Mouse (Mus musculus): ENCODE results near the gene Dazap1. TPM values are rescaled to one million over a fixed set of nuclear protein-coding genes. Genes with fewer than 3 reads are reported as not detected.

Gene Dazap1
- total RNA-seq, 2 experiments from 2014 or later = 77.2 to 83.0 TPM

GRCm38 (mm10) chr10:80321670-80322581 is 60.6 kb downstream of the Dazap1 start:
- DNase-seq (ENCODE audit: low spot score in 2 of 2) = no peak

GRCm38 (mm10) chr10:80322811-80323211 is 61.5 kb downstream of the Dazap1 start:
- DNase-seq (ENCODE audit: low spot score in 2 of 2) = no peak

- DNase-seq (ENCODE audit: low spot score in 2 of 2) = no peak
Observed at GRCm38 (mm10) chr10:80323261-80324119, 62.2 kb downstream of the Dazap1 start.

- DNase-seq (ENCODE audit: low spot score in 2 of 2) = no peak
Observed at GRCm38 (mm10) chr10:80324120-80325037, 63.1 kb downstream of the Dazap1 start.

- DNase-seq (ENCODE audit: low spot score in 2 of 2) = no peak
Observed at GRCm38 (mm10) chr10:80325045-80325444, 63.8 kb downstream of the Dazap1 start.

GRCm38 (mm10) chr10:80329273-80330081 is 68.2 kb downstream of the Dazap1 start, which contains the start of the genes Pcsk4 and Reep6:
TSS of gene Pcsk4 (minus strand) at chr10:80329498.
TSS of gene Reep6 (plus strand) at chr10:80329953.
- DNase-seq (ENCODE audit: low spot score in 2 of 2) = peak; percentile 92 to 95

GRCm38 (mm10) chr10:80330084-80330483 is 68.8 kb downstream of the Dazap1 start:
- DNase-seq (ENCODE audit: low spot score in 2 of 2) = no peak

GRCm38 (mm10) chr10:80330888-80331287 is 69.6 kb downstream of the Dazap1 start:
- no peak for DNase-seq (ENCODE audit: low spot score in 2 of 2)

- DNase-seq (ENCODE audit: low spot score in 2 of 2) = no peak
Observed at GRCm38 (mm10) chr10:80331636-80332524, 70.6 kb downstream of the Dazap1 start.

- no peak for DNase-seq (ENCODE audit: low spot score in 2 of 2)
Observed at GRCm38 (mm10) chr10:80332525-80332989, 71.3 kb downstream of the Dazap1 start.

- DNase-seq (ENCODE audit: low spot score in 2 of 2) = no peak
Observed at GRCm38 (mm10) chr10:80336263-80336662, 75.0 kb downstream of the Dazap1 start.

Small RNA genes within 50 kb of the gene (microRNA-seq; reads per million reads assigned to microRNA genes)
- 0.49 to 2.3 reads per million in 2 experiments for gene Mir6911

Other genes starting within 250 kb of the Dazap1 start
- 1 to 10 TPM; 4.1 to 4.2 TPM for gene Arhgap45, start 244.8 kb upstream of the Dazap1 start, total RNA-seq (2021)
- gene Polr2e, start 221.7 kb upstream of the Dazap1 start, total RNA-seq (2021) = 10 to 100 TPM; 88.2 to 93.9 TPM
- gene Gpx4, start 214.3 kb upstream of the Dazap1 start, total RNA-seq (2021) = 100 to 1,000 TPM; 509 to 545 TPM
- 10 to 100 TPM; 16.3 to 16.9 TPM for gene Sbno2, start 155.9 kb upstream of the Dazap1 start, total RNA-seq (2021)
- gene Stk11, start 145.7 kb upstream of the Dazap1 start, total RNA-seq (2021) = 100 to 1,000 TPM; 101 to 102 TPM
- 100 to 1,000 TPM; 354 to 359 TPM for gene Atp5d, start 122.9 kb upstream of the Dazap1 start, total RNA-seq (2021)
- 100 to 1,000 TPM; 362 to 363 TPM for gene Cbarp, start 120.7 kb upstream of the Dazap1 start, total RNA-seq (2021)
- gene Midn, start 113.2 kb upstream of the Dazap1 start, total RNA-seq (2021) = 10 to 100 TPM; 59.4 to 68.4 TPM
- gene Cirbp, start 95.5 kb upstream of the Dazap1 start, total RNA-seq (2021) = 10 to 100 TPM; 60.7 to 76.4 TPM
- gene 1600002K03Rik, start 88.5 kb upstream of the Dazap1 start, total RNA-seq (2021) = 1 to 10 TPM; 6.4 to 6.5 TPM
- gene Efna2, start 82.0 kb upstream of the Dazap1 start, total RNA-seq (2021) = 10 to 100 TPM in 1 of 2 experiments, 1 to 10 TPM in 1; 8.9 to 10.1 TPM
- gene Mum1, start 35.1 kb upstream of the Dazap1 start, total RNA-seq (2021) = 10 to 100 TPM; 37.4 to 45.1 TPM
- 100 to 1,000 TPM; 218 to 228 TPM for gene Ndufs7, start 12.4 kb upstream of the Dazap1 start, total RNA-seq (2021)
- 10 to 100 TPM; 24.5 to 26.7 TPM for gene Gamt, start 474 bp upstream of the Dazap1 start, total RNA-seq (2021)
- 1,000 to 10,000 TPM in 1 of 2 experiments, 100 to 1,000 TPM in 1; 997 to 1,043 TPM for gene Rps15, start 31.0 kb downstream of the Dazap1 start, total RNA-seq (2021)
- 10 to 100 TPM; 94.5 to 95.5 TPM for gene Apc2, start 34.5 kb downstream of the Dazap1 start, total RNA-seq (2021)
- gene 2310011J03Rik, start 59.1 kb downstream of the Dazap1 start, total RNA-seq (2021) = 10 to 100 TPM; 25.0 to 25.9 TPM
- 1 to 10 TPM; 3.5 to 3.8 TPM for gene Pcsk4, start 68.0 kb downstream of the Dazap1 start, total RNA-seq (2021)
- 10 to 100 TPM; 10.3 to 10.9 TPM for gene Reep6, start 68.5 kb downstream of the Dazap1 start, total RNA-seq (2021)
- 1 to 10 TPM; 5.6 to 6.9 TPM for gene Adamtsl5, start 86.9 kb downstream of the Dazap1 start, total RNA-seq (2021)
- gene Plk5, start 95.0 kb downstream of the Dazap1 start, total RNA-seq (2021) = 10 to 100 TPM; 30.3 to 30.5 TPM
- gene Mex3d, start 126.2 kb downstream of the Dazap1 start, total RNA-seq (2021) = 10 to 100 TPM; 17.9 to 19.1 TPM
- gene Mbd3, start 138.1 kb downstream of the Dazap1 start, total RNA-seq (2021) = 100 to 1,000 TPM; 159 to 162 TPM
- gene Uqcr11, start 145.3 kb downstream of the Dazap1 start, total RNA-seq (2021) = 100 to 1,000 TPM; 410 to 413 TPM
- 10 to 100 TPM; 27.1 to 27.3 TPM for gene Tcf3, start 172.2 kb downstream of the Dazap1 start, total RNA-seq (2021)
- under 1 TPM in 1 of 2 experiments, not detected in 1; 0.07 TPM for gene Onecut3, start 233.3 kb downstream of the Dazap1 start, total RNA-seq (2021)